Mouse (Mus musculus): ENCODE measurements at regions not wholly inside any gene's neighbourhood (a gene's known extent, or its start where the extent isn't known, plus 50 kb on each side); places are given as distances from the start of the nearest gene placed in this dataset.

DNA sequence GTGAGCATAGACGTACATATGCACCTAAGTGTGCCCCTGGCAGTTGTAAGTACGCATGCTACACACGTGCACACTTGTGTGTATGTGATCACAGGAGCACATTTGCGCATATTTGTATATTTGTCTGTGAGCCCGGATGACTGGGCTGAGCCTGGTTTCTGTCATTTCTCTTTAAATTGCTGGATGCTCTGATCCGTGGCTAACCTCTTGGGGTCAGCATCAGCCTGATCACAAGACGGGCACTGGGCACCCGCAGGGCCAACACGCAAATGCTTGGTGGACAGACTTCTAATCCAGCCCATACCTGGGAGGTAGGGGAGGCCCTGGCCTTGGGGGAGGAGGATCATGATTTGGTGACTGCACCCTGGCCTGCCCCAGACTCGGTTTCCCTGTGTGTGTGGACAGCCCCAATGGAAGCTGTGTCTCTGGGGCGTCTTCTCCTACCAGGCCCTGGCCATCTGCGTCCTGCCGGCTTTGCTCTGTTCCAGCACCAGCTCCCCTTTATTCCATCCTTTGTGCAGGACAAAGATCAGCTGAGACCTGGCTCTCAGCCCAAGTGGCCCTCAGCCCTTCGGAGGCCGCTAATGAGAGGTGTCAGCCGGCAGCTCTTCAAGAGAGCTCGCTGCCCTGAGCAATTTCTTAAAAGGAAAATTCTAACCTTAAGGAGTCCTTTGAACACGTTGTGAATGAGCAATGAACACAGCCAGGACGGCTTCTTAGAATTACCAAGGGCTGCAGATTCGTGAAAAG lies 155.0 kb upstream of the A530016L24Rik start:
- Histone ChIP-seq H3K4me2 (ENCODE audit: low read depth, low read length) (no peak overlapping the region), H3K9me3 (ENCODE audit: control insufficient read depth, low read length) (no peaks in the 10 kb centered on the region), H3K27me3 (replicated peaks; ENCODE audit: control insufficient read depth, insufficient read depth, low read length) (no peaks in the 10 kb centered on the region), H3K4me1 (ENCODE audit: control insufficient read depth, insufficient read depth, low read length) (peaks cover 42% of the 10 kb centered on the region), H3K27ac (replicated peaks; ENCODE audit: low read depth, low read length) (peak overlapping the region; percentile 39), H3K4me3 (ENCODE audit: low read depth, low read length) (no peak overlapping the region), H3K36me3 (ENCODE audit: control insufficient read depth, insufficient read depth, low read length) (no peaks in the 10 kb centered on the region), H3K9ac (ENCODE audit: low read depth, low read length) (no peak overlapping the region)
- 43% methylated on average over 20 of the region's 20 CpGs for WGBS
- ATAC-seq (ENCODE audit: low read depth) (no peak; the same call in 1 of the 2 replicates), DNase-seq (ENCODE audit: low spot score) (no peak)

DNA sequence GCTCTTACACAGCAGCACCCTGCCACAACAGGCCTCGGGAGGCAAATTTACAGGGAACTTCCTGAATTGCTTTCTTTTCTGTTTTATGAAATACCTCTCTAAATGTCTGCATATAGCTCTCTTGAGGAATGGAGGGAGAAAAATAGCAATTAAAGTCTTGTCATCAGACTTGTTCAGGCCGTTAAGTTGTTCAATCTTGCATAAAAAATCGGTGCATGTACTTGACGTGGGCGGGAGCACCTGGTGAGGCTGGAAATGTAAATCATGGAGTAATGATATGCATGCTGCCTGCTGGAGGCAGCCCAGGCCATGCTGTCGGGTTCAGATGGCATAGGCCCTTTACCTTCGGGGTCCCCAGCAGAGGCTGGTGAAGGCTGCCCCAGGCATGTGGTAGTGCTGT lies 153.6 kb upstream of the A530016L24Rik start:
- Histone ChIP-seq H3K27me3 (replicated peaks; ENCODE audit: control insufficient read depth, insufficient read depth, low read length) (no peaks in the 10 kb centered on the region), H3K27ac (replicated peaks; ENCODE audit: low read depth, low read length) (no peak overlapping the region), H3K36me3 (ENCODE audit: control insufficient read depth, insufficient read depth, low read length) (no peaks in the 10 kb centered on the region), H3K9ac (ENCODE audit: low read depth, low read length) (no peak overlapping the region), H3K4me2 (ENCODE audit: low read depth, low read length) (no peak overlapping the region), H3K4me3 (ENCODE audit: low read depth, low read length) (no peak overlapping the region), H3K9me3 (ENCODE audit: control insufficient read depth, low read length) (no peaks in the 10 kb centered on the region), H3K4me1 (ENCODE audit: control insufficient read depth, insufficient read depth, low read length) (peaks cover 38% of the 10 kb centered on the region)
- ATAC-seq (ENCODE audit: low read depth) (no peak), DNase-seq (ENCODE audit: low spot score) (no peak)
- 64% methylated on average over 7 of the region's 7 CpGs for WGBS

DNA sequence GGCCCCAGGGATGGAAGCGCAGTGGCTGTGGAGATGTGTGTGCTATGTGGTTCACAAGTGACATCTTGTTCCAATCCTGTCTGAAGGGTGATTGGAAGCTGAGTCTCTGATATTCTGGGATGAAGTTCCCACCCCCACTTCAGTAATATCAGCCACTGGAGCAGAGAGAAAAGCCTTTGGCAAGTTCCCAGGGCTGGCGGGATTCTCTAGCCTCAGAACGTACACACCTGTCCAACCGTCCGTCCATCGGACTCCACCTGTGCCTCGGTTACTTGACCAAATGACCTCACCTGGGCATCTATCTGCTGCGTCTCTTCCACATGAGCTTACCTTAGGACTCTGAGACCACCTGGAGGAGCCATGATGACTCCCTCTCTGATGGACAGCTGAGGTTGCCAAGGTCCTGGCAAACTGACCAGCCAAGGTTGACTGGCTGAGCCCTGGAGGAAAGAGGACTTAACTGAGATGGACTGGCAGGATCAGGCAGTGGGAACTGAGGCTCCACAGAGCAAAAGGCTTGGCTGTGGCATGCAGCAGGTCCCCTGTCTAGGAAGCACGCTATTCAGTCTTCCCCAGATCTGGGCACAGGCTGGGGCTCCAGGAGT lies 152.5 kb upstream of the A530016L24Rik start:
- Histone ChIP-seq H3K9ac (ENCODE audit: low read depth, low read length) (no peak overlapping the region), H3K36me3 (ENCODE audit: control insufficient read depth, insufficient read depth, low read length) (no peaks in the 10 kb centered on the region), H3K4me3 (ENCODE audit: low read depth, low read length) (no peak overlapping the region), H3K9me3 (ENCODE audit: control insufficient read depth, low read length) (no peaks in the 10 kb centered on the region), H3K27ac (replicated peaks; ENCODE audit: low read depth, low read length) (no peak overlapping the region), H3K4me2 (ENCODE audit: low read depth, low read length) (no peak overlapping the region), H3K4me1 (ENCODE audit: control insufficient read depth, insufficient read depth, low read length) (peaks cover 31% of the 10 kb centered on the region), H3K27me3 (replicated peaks; ENCODE audit: control insufficient read depth, insufficient read depth, low read length) (no peaks in the 10 kb centered on the region)
- ATAC-seq (ENCODE audit: low read depth) (no peak), DNase-seq (ENCODE audit: low spot score) (no peak)
- WGBS = 73% methylated on average over 9 of the region's 9 CpGs

DNA sequence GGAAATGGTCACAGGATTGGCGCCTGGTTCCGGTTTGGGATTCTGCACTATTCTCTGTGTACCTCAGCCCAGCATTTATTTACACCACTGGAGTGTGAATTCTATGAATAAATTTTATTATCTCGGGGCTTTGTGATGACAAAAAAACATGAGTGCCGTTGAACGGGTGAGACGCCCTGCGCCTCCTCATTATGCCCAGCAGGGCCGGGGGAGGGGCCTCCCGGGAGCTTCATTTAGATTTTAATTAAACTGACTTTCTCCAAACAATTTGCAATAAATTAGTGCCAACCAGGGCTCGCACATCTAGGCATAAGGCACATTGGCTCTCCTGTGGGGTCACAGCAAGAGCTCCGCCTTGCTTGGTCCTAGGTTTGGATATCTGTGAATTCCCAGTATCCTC lies 151.8 kb upstream of the A530016L24Rik start:
- DNase-seq (ENCODE audit: low spot score) (no peak), ATAC-seq (ENCODE audit: low read depth) (no peak)
- Histone ChIP-seq H3K4me1 (ENCODE audit: control insufficient read depth, insufficient read depth, low read length) (peaks cover 27% of the 10 kb centered on the region), H3K27me3 (replicated peaks; ENCODE audit: control insufficient read depth, insufficient read depth, low read length) (no peaks in the 10 kb centered on the region), H3K4me2 (ENCODE audit: low read depth, low read length) (no peak overlapping the region), H3K4me3 (ENCODE audit: low read depth, low read length) (no peak overlapping the region), H3K36me3 (ENCODE audit: control insufficient read depth, insufficient read depth, low read length) (no peaks in the 10 kb centered on the region), H3K27ac (replicated peaks; ENCODE audit: low read depth, low read length) (no peak overlapping the region), H3K9me3 (ENCODE audit: control insufficient read depth, low read length) (no peaks in the 10 kb centered on the region), H3K9ac (ENCODE audit: low read depth, low read length) (no peak overlapping the region)
- 76% methylated on average over 11 of the region's 11 CpGs for WGBS

DNA sequence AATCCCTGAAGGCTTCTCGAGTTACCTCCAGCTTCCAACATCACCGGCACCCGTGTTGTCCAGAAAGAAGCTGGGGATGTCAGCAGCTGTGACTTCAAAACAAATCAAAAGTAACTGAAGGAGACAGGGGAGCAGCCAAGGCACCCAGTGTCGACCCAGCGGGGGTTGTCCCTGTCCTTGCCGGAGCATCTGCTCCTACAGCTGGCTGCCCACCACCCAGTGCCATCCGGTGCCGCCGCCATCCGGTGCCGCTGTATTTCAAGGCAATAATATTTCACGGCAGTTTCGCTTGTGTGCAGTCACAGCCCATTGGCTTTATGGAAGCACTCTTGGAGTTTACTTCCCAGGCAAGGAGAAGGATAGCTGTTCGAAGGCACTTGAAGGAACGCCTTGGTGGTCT lies 150.3 kb upstream of the A530016L24Rik start:
- WGBS = 71% methylated on average over 15 of the region's 15 CpGs
- H3K4me2 ChIP-seq (ENCODE audit: low read depth, low read length) = no peak overlapping the region
- H3K9ac ChIP-seq (ENCODE audit: low read depth, low read length) = no peak overlapping the region
- no peak for ATAC-seq (ENCODE audit: low read depth)
- no peak overlapping the region for H3K4me3 ChIP-seq (ENCODE audit: low read depth, low read length)
- DNase-seq (ENCODE audit: low spot score) = no peak
- H3K4me1 ChIP-seq (ENCODE audit: control insufficient read depth, insufficient read depth, low read length) = peaks cover 14% of the 10 kb centered on the region
- no peaks in the 10 kb centered on the region for H3K36me3 ChIP-seq (ENCODE audit: control insufficient read depth, insufficient read depth, low read length)
- no peaks in the 10 kb centered on the region for H3K27me3 ChIP-seq (replicated peaks; ENCODE audit: control insufficient read depth, insufficient read depth, low read length)
- H3K27ac ChIP-seq (replicated peaks; ENCODE audit: low read depth, low read length) = no peak overlapping the region
- H3K9me3 ChIP-seq (ENCODE audit: control insufficient read depth, low read length) = no peaks in the 10 kb centered on the region

DNA sequence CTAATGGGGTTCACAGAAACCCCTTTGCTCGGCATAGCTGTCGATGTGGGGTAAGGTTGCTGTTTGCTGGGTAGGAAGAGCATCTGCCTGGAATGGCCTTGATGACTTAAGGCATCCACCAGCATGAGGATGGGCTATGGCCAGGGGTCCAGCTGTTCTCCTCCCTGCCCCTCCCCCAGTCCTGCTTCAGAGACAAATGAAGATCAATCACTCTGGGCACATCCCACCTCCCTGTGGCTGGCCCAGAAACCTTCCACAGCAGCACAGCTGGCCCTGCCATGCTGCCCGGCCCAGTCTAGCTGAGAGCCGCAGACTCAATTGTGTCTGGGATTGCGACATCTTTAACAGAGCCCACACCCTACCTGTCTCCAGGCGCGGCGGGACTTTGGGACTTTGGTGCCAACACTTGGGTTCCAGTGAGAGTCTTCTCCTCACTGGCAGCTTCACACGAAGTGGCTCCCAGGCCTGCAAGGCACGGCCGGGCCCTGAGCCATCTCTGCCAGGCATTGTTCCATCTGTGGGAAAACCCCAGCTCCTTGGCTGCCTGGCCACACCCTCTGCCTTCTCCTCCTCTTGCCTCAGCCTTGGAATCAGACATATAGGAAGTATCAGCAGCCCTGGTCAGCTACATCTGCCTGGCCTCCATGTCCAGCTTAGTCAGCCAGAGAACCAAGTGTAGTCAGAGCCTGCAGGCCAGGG lies 149.6 kb upstream of the A530016L24Rik start:
- Histone ChIP-seq H3K9me3 (ENCODE audit: control insufficient read depth, low read length) (no peaks in the 10 kb centered on the region), H3K9ac (ENCODE audit: low read depth, low read length) (no peak overlapping the region), H3K4me1 (ENCODE audit: control insufficient read depth, insufficient read depth, low read length) (peaks cover 10% of the 10 kb centered on the region; the same call in 1 of the 2 replicates), H3K27me3 (replicated peaks; ENCODE audit: control insufficient read depth, insufficient read depth, low read length) (no peaks in the 10 kb centered on the region), H3K27ac (replicated peaks; ENCODE audit: low read depth, low read length) (no peak overlapping the region), H3K36me3 (ENCODE audit: control insufficient read depth, insufficient read depth, low read length) (no peaks in the 10 kb centered on the region), H3K4me2 (ENCODE audit: low read depth, low read length) (no peak overlapping the region), H3K4me3 (ENCODE audit: low read depth, low read length) (no peak overlapping the region)
- DNase-seq (ENCODE audit: low spot score) (peak; percentile 57), ATAC-seq (ENCODE audit: low read depth) (peak; percentile 24; the same call in 1 of the 2 replicates)
- 70% methylated on average over 11 of the region's 11 CpGs for WGBS

DNA sequence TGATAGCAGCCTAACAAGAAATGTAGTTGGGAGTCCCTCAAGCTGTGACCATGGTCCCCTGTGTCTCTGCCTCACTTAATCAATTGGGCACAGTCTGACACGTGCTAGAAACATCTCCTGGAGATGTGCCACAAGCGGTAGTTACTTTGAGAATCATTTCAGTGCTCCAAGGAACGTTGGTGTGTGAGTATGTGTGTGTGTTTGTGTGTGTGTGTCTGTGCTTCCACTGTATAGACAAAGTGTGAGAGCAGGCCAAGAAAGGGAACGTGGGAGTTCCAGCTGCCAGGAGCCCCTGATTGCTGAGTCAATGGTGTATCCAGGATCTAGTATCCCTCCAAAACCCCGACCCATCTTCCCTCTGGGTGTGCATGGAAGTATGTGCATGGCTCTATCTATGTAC lies 149.0 kb upstream of the A530016L24Rik start:
- DNase-seq (ENCODE audit: low spot score) = peak; percentile 59
- 62% methylated on average over 5 of the region's 5 CpGs for WGBS
- Histone ChIP-seq H3K9me3 (ENCODE audit: control insufficient read depth, low read length) (no peaks in the 10 kb centered on the region), H3K27me3 (replicated peaks; ENCODE audit: control insufficient read depth, insufficient read depth, low read length) (no peaks in the 10 kb centered on the region), H3K4me2 (ENCODE audit: low read depth, low read length) (no peak overlapping the region), H3K4me1 (ENCODE audit: control insufficient read depth, insufficient read depth, low read length) (peaks cover 10% of the 10 kb centered on the region; the same call in 1 of the 2 replicates), H3K9ac (ENCODE audit: low read depth, low read length) (no peak overlapping the region), H3K4me3 (ENCODE audit: low read depth, low read length) (no peak overlapping the region), H3K36me3 (ENCODE audit: control insufficient read depth, insufficient read depth, low read length) (no peaks in the 10 kb centered on the region), H3K27ac (replicated peaks; ENCODE audit: low read depth, low read length) (no peak overlapping the region)
- no peak for ATAC-seq (ENCODE audit: low read depth)

DNA sequence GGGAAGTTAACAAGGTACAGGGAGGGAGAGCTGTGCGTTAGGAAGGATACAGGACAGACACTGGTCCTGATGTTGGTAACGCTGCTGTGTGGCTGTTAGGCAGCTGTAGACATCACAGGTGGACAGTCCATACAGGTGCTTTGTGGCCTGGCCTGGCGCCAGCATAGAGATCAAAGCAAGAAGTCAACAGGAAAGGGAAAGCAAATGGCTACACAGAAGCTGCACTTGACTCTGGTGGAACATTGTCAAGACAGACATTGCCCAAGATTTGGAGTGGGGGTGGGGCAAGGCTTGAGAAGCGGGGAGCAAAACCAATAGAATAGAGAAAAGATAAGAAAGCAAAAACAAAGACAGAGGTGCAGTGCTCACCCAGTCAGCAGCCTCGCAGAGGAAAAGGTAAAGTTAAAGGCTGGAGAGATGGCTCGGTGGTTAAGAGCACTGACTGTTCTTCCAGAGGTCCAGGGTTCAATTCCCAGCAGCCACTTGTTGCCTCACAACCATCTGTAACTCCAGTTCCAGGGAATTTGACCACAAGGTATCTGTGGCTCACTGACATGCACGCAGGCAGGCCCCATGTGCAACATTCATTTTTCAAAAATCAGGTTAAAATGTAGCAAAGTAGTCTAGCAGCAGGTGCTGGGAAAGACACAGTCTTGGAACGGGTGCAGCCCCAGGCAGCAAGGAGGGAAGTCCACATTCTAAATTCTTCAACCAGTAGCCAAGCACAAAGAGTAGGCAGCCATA lies 147.3 kb upstream of the A530016L24Rik start:
- no peak overlapping the region for H3K4me3 ChIP-seq (ENCODE audit: low read depth, low read length)
- 74% methylated on average over 8 of the region's 8 CpGs for WGBS
- H3K4me2 ChIP-seq (ENCODE audit: low read depth, low read length) = no peak overlapping the region
- H3K4me1 ChIP-seq (ENCODE audit: control insufficient read depth, insufficient read depth, low read length) = peaks cover 10% of the 10 kb centered on the region; the same call in 1 of the 2 replicates
- H3K27me3 ChIP-seq (replicated peaks; ENCODE audit: control insufficient read depth, insufficient read depth, low read length) = no peaks in the 10 kb centered on the region
- no peak overlapping the region for H3K27ac ChIP-seq (replicated peaks; ENCODE audit: low read depth, low read length)
- no peak overlapping the region for H3K9ac ChIP-seq (ENCODE audit: low read depth, low read length)
- no peak for DNase-seq (ENCODE audit: low spot score)
- ATAC-seq (ENCODE audit: low read depth) = no peak
- no peaks in the 10 kb centered on the region for H3K9me3 ChIP-seq (ENCODE audit: control insufficient read depth, low read length)
- no peaks in the 10 kb centered on the region for H3K36me3 ChIP-seq (ENCODE audit: control insufficient read depth, insufficient read depth, low read length)

Data from embryonic facial prominence, embryonic 14.5 days (tissue).